Mouse (Mus musculus) embryonic facial prominence, embryonic 10.5 days (tissue): ENCODE results near the gene Fancl. TPM values are rescaled to one million over a fixed set of nuclear protein-coding genes. Genes with fewer than 3 reads are reported as not detected.
A peak's percentile ranks its signal among the peaks of the same experiment; 100 is the strongest.
"Not testable (repeated sequence)": the region's sequence is repeated elsewhere in the genome, so short reads cannot be mapped to it uniquely, and the experiment has no call there.

ENCODE experiments used
- DNase-seq: peaks from one replicate; pipeline ENCODE4 v3.0.0-alpha.2; 2017; ENCODE audit warnings: low spot score
- H3K27ac ChIP-seq: fragments of 300-500 bp; sonication (generic); replicated peaks from 2 replicates; pipeline ENCODE4 v1.5.1; 2016; ENCODE audit warnings: mild to moderate bottlenecking
- H3K27me3 ChIP-seq: fragments of 300-500 bp; sonication (generic); replicated peaks from 2 replicates; pipeline ENCODE4 v1.6.1; 2016; ENCODE audit warnings: low read depth, mild to moderate bottlenecking; ENCODE audit not compliant: poor library complexity, severe bottlenecking
- H3K36me3 ChIP-seq: fragments of 300-500 bp; sonication (generic); replicated peaks from 2 replicates; pipeline ENCODE4 v1.6.1; 2016; ENCODE audit warnings: mild to moderate bottlenecking, moderate library complexity
- H3K4me1 ChIP-seq: fragments of 300-500 bp; sonication (generic); 2 replicates; pipeline ENCODE4 v1.6.1; 2016
- H3K4me3 ChIP-seq: fragments of 300-500 bp; sonication (generic); 2 replicates; pipeline ENCODE4 v1.5.1; 2016; ENCODE audit warnings: mild to moderate bottlenecking, moderate library complexity
- H3K9me3 ChIP-seq: fragments of 300-500 bp; sonication (generic); 2 replicates; pipeline ENCODE4 v1.6.1; 2016; ENCODE audit warnings: mild to moderate bottlenecking
- WGBS: fragments of 180-500 bp; shearing (Covaris S2); methylation state at CpG from one replicate; pipeline ENCODE4 v1.1.7; 2016; 5-methylcytosine and 5-hydroxymethylcytosine counted together
- polyA plus RNA-seq: library from polyadenylated mRNA; unstranded; fragments of >200 nt; fragmentation: Nextera tagmentation; extraction: Ambion mirVana; gene quantifications from 2 replicates; pipeline ENCODE4 v1.2.1, GENCODE M21; 2016

Fancl gene
- 30.3 and 36.0 TPM in 2 replicates for polyA plus RNA-seq

- no peak for DNase-seq
- H3K27ac ChIP-seq, result peak within 1 kb of the TSS; percentile 99
Observed at GRCm38 (mm10) chr11:26385971-26386370, at the start of gene Fancl. Gene Fancl, plus strand, starts transcription at chr11:26386135.

GRCm38 (mm10) chr11:26336848-26337247, 49.1 kb upstream of the Fancl start:
- no peak overlapping the region for H3K4me3 ChIP-seq
- 73% methylated on average over 3 of the region's 3 CpGs for WGBS

More at GRCm38 (mm10) chr11:26385971-26386370, at the start of gene Fancl:
- 96% methylated on average over 2 of the region's 2 CpGs for WGBS
- H3K4me1 ChIP-seq, result peaks cover 11% of the 10 kb centered on the region
- no peaks in the 10 kb centered on the region; the same call in 1 of the 2 replicates for H3K36me3 ChIP-seq
- peak within 1 kb of the TSS; percentile 74 for H3K4me3 ChIP-seq
- no peaks in the 10 kb centered on the region for H3K27me3 ChIP-seq
- H3K9me3 ChIP-seq, result no peaks in the 10 kb centered on the region

DNA sequence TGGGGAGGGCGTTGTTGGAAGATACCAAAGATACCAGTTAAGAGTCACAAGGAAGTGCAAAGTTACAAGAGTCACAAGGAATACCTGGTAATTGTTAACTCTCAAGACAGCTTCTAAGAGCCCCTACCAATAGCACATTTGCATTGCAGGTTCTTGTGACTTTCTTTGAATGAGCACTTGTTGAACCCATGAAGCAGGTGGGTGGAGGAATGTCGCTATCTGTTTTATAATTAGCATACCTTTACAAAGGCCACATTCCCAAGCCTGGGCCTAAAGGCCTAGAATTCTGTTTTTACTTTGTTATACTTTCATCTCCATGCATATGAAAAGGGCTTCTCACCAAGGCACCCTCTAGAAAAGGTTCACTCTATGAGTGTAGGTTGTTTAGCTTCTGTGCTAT, 15.8 kb upstream of the Fancl start:
- H3K27me3 ChIP-seq, H3K4me1 ChIP-seq, DNase-seq, H3K27ac ChIP-seq, H3K9me3 ChIP-seq, H3K36me3 ChIP-seq, H3K4me3 ChIP-seq: not testable (repeated sequence)
- WGBS, result 80% methylated on average over 2 of the region's 2 CpGs

More at GRCm38 (mm10) chr11:26336848-26337247, 49.1 kb upstream of the Fancl start:
- Histone ChIP-seq H3K27ac (no peak overlapping the region), H3K4me1 (no peaks in the 10 kb centered on the region), H3K36me3 (no peaks in the 10 kb centered on the region), H3K27me3 (no peaks in the 10 kb centered on the region), H3K9me3 (no peaks in the 10 kb centered on the region)
- DNase-seq, result no peak

DNA sequence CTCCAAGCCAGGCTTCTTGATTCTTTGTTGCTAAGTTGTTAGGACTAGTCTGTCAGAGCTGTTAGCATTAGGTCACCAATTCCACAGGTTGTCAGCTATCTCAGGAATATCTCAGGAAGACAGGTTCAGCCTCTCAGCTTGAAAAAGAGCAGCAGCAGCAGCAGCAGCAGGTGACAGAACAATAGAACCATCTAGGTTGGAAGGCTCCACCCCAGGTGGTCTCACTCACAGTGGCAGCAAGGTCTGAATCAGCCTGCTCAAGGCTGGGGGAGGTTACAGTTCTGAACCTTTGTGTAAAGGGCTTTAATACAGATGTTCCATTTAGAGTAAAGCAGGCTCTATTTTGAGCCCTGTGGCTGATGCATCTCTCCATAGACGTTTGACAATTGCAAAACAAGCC, 14.0 kb upstream of the Fancl start:
- H3K27ac ChIP-seq, H3K4me1 ChIP-seq, H3K9me3 ChIP-seq, DNase-seq, H3K4me3 ChIP-seq, H3K27me3 ChIP-seq, H3K36me3 ChIP-seq: not testable (repeated sequence)
- WGBS, result 7% methylated on average over 1 of the region's 1 CpGs

- no peak overlapping the region for H3K4me3 ChIP-seq
- 85% methylated on average over 2 of the region's 2 CpGs for WGBS
- no peaks in the 10 kb centered on the region for H3K36me3 ChIP-seq
- no peak overlapping the region for H3K27ac ChIP-seq
- no peaks in the 10 kb centered on the region for H3K4me1 ChIP-seq
- no peaks in the 10 kb centered on the region for H3K27me3 ChIP-seq
- no peaks in the 10 kb centered on the region for H3K9me3 ChIP-seq
- no peak for DNase-seq
Observed at GRCm38 (mm10) chr11:26374132-26374531, 11.8 kb upstream of the Fancl start.

GRCm38 (mm10) chr11:26378074-26378473, 7.9 kb upstream of the Fancl start:
- Histone ChIP-seq H3K36me3 (no peaks in the 10 kb centered on the region), H3K27ac (no peak overlapping the region), H3K4me3 (no peak overlapping the region), H3K9me3 (no peaks in the 10 kb centered on the region), H3K27me3 (no peaks in the 10 kb centered on the region), H3K4me1 (no peaks in the 10 kb centered on the region)
- no peak for DNase-seq
- WGBS, result 92% methylated on average over 2 of the region's 2 CpGs

- H3K36me3 ChIP-seq, result no peaks in the 10 kb centered on the region
- H3K27ac ChIP-seq, result no peak overlapping the region
- H3K4me1 ChIP-seq, result peaks cover under 1% of the 10 kb centered on the region; the same call in 1 of the 2 replicates
- H3K9me3 ChIP-seq, result no peaks in the 10 kb centered on the region
- no peak overlapping the region for H3K4me3 ChIP-seq
- no peak for DNase-seq
- H3K27me3 ChIP-seq, result no peaks in the 10 kb centered on the region
- WGBS, result 84% methylated on average over 6 of the region's 6 CpGs
Observed at GRCm38 (mm10) chr11:26381499-26381898, 4.4 kb upstream of the Fancl start.

DNA sequence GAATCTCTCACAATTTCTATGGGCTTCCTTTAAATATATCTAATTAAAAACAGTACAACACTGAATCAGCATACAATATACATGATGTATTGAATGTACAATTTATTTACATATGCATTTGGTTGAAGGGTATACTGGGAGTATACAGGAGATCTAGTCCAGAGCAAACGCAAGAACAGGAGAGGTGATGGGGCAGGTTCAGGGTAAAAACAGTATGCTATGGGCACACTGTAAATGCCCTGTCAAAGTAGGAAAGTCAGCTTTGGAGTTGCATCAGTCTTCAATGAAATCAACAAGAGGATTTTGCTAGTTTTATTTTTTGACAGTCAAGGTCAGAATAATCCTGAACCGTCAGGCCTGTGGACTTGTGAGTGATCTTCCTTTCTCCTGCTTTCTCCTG, 743 bp downstream of the Fancl start:
- no peak for DNase-seq
- H3K36me3 ChIP-seq, result no peaks in the 10 kb centered on the region; the same call in 1 of the 2 replicates
- H3K9me3 ChIP-seq, result no peaks in the 10 kb centered on the region
- WGBS, result 57% methylated on average over 2 of the region's 2 CpGs
- peaks cover 11% of the 10 kb centered on the region for H3K4me1 ChIP-seq
- peak overlapping the region; percentile 74 for H3K4me3 ChIP-seq
- H3K27ac ChIP-seq, result peak overlapping the region; percentile 99
- H3K27me3 ChIP-seq, result no peaks in the 10 kb centered on the region

DNA sequence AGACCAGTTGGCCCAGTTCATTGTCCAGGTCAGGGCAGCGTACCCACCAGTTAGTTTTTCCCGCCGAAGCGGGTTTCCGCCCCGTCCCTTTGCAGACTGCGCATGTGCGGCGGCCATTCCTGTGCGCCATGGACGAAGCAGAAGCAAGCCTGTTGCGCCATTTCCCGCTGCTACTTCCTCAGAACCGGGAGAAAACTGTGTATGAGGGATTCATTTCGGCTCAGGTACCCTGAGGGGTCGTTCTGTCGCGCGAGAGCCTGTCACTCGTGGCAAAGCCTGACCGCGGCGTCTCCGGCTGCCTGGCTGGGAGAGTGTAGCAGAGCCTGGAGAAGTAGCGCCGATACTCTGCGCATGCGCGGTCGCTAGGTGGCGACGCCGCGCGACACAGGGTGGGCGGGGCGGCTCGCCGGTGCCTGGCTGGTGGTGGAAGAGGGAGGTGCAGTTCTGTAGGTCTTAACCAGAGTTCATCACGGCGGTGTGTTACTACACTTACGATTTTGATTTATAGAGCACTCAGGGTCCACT, 1.2 kb downstream of the Fancl start:
- H3K4me1 ChIP-seq, result peaks cover 11% of the 10 kb centered on the region
- no peaks in the 10 kb centered on the region for H3K9me3 ChIP-seq
- peak overlapping the region; percentile 99 for H3K27ac ChIP-seq
- H3K36me3 ChIP-seq, result no peaks in the 10 kb centered on the region; the same call in 1 of the 2 replicates
- under 1% methylated on average over 42 of the region's 42 CpGs for WGBS
- peak; percentile 95 for DNase-seq
- no peaks in the 10 kb centered on the region for H3K27me3 ChIP-seq
- peak overlapping the region; percentile 74 for H3K4me3 ChIP-seq

DNA sequence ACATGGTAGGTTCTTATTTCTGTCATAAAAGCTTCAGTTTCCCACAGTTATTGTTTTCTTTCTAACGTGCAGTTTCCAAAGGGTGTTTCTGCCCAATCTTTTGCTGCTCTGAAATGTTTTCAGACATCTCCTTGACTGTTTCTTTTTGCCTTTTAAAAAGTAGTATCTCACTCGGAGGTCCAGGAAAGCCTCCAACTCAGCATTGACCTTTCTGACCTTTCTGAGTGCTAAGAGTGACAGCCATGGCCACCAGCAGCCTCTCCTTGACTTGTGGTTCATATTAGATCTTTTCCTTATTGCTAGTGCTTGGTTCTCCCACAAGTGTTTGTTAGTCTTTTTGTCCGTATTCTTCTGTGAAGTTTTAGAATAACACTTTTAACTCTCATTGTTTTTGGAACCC, 9.6 kb downstream of the Fancl start:
- Histone ChIP-seq H3K36me3 (no peaks in the 10 kb centered on the region), H3K27ac (no peak overlapping the region), H3K4me3 (no peak overlapping the region), H3K4me1 (peaks cover 4% of the 10 kb centered on the region; the same call in 1 of the 2 replicates), H3K9me3 (no peaks in the 10 kb centered on the region), H3K27me3 (no peaks in the 10 kb centered on the region)
- DNase-seq, result no peak
- WGBS, result 39% methylated on average over 3 of the region's 3 CpGs

GRCm38 (mm10) chr11:26412972-26413371, 27.0 kb downstream of the Fancl start:
- Histone ChIP-seq H3K27ac (no peak overlapping the region), H3K4me1 (no peaks in the 10 kb centered on the region), H3K27me3 (no peaks in the 10 kb centered on the region), H3K9me3 (no peaks in the 10 kb centered on the region), H3K36me3 (peaks cover 19% of the 10 kb centered on the region), H3K4me3 (no peak overlapping the region)
- 97% methylated on average over 3 of the region's 3 CpGs for WGBS
- no peak for DNase-seq

DNA sequence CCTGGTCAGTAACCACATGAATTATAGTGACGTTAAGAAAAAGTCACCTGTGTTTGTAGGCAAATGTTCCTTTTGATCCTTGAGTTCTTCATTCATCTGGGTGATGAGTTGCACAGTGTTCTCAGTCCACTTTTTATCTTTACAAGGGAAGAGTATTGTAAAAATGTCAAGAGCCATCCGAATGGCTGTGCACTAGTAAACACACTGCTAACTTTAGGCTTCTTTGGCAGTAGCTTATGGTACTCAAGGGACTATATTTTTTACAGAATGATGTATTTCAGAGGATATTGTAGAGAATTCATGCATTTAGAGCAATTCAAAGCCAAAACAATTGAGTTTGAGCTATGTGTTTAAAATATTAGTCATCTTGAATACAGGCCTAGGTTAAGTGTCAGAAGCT, 35.5 kb downstream of the Fancl start:
- 92% methylated on average over 2 of the region's 2 CpGs for WGBS
- no peak for DNase-seq
- Histone ChIP-seq H3K36me3 (peaks cover 18% of the 10 kb centered on the region), H3K4me3 (no peak overlapping the region), H3K27ac (no peak overlapping the region), H3K9me3 (no peaks in the 10 kb centered on the region), H3K27me3 (no peaks in the 10 kb centered on the region), H3K4me1 (no peaks in the 10 kb centered on the region)

DNA sequence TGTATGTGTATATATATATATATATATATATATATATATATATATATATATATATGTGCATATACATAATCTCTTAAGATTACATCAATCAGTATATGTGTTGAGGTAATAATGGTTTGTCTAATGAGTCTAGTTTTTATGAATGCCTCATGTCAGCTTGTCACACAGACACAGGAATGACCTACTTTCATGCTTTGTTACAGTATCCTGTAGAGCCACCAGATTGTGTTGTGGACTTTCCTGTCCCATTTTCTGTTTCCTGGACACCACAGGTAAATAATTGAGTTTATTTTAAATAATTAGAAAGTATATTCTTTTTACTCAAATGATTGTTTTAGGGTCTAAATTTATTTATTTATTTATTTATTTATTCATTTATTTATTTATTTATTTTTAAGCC, 48.3 kb downstream of the Fancl start:
- Histone ChIP-seq H3K36me3 (no peaks in the 10 kb centered on the region), H3K27ac (no peak overlapping the region), H3K27me3 (no peaks in the 10 kb centered on the region), H3K9me3 (no peaks in the 10 kb centered on the region), H3K4me3 (no peak overlapping the region), H3K4me1 (no peaks in the 10 kb centered on the region)
- DNase-seq, result no peak
